In the genomic region with DNA sequence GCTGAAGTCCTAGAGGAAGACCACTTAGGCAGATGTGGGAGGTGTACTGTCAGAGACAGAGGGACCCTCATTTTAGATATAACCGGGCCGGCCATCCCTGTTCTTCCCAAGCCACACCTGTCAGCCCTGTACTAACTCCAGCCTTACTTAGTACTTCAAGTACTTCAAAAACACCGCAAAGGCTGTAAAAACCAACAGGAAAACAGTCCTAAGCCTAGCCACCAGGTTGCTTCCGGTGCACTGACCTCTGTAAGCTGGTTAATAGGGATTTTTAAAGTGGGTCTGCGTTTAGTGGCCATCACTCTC, we compare ENCODE assay signal across 7 mouse cellular contexts. TPM values are rescaled to one million over a fixed set of nuclear protein-coding genes. Genes with fewer than 3 reads are reported as not detected.
DNase-seq lines count a peak whose midpoint lies in the region; ATAC-seq and TF ChIP-seq lines count a peak whose summit lies in the region.

No protein-coding gene starts in this region.

- peak overlapping the region; percentile 58 for H3K4me2 ChIP-seq in limb, embryonic 11.5 days (ENCODE audit: low read depth, severe bottlenecking)
- H3K4me2 ChIP-seq in neural tube, embryonic 14.5 days (ENCODE audit: low read depth, low read length), result peak overlapping the region; percentile 60

- H3K9me3 ChIP-seq in erythroblast, embryonic 14.5 days (ENCODE audit: control insufficient read depth, low read length), result no peaks in the 10 kb centered on the region
- H3K9me3 ChIP-seq in limb, embryonic 11.5 days (ENCODE audit: control insufficient read depth, low read length), result no peaks in the 10 kb centered on the region
- H3K9me3 ChIP-seq in neural tube, embryonic 14.5 days (ENCODE audit: control insufficient read depth, low read length), result no peaks in the 10 kb centered on the region

- peaks cover 12% of the 10 kb centered on the region for H3K36me3 ChIP-seq in spleen, adult 2 months (ENCODE audit: control insufficient read depth, insufficient read depth, low read length)
- H3K36me3 ChIP-seq in erythroblast, embryonic 14.5 days (ENCODE audit: control insufficient read depth), result peaks cover 43% of the 10 kb centered on the region
- no peaks in the 10 kb centered on the region for H3K36me3 ChIP-seq in limb, embryonic 11.5 days (ENCODE audit: control insufficient read depth, insufficient read depth, low read length)
- H3K36me3 ChIP-seq in neural tube, embryonic 14.5 days (ENCODE audit: control insufficient read depth, insufficient read depth, low read length), result 0 out of 2 replicates have a peak, but pooled peaks cover 3% of the 10 kb centered on the region

- peak overlapping the region; percentile 92 for H3K4me3 ChIP-seq in spleen, adult 2 months (ENCODE audit: extremely low read depth, insufficient read depth, insufficient read length)
- H3K4me3 ChIP-seq in erythroblast, embryonic 14.5 days (replicated peaks), result peak overlapping the region; percentile 97
- H3K4me3 ChIP-seq in limb, embryonic 11.5 days (ENCODE audit: low read depth, low read length), result peak overlapping the region; percentile 72
- H3K4me3 ChIP-seq in neural tube, embryonic 14.5 days (ENCODE audit: low read depth, low read length), result peak overlapping the region; percentile 79

- H3K9ac ChIP-seq in limb, embryonic 11.5 days (ENCODE audit: low read length), result peak overlapping the region; percentile 90
- H3K9ac ChIP-seq in neural tube, embryonic 14.5 days (replicated peaks; ENCODE audit: low read depth, low read length), result peak overlapping the region; percentile 90

- TF ChIP-seq POLR2A in spleen, adult 2 months (IDR thresholded peaks at IDR 0.05; ENCODE audit: low read depth, low read length), result no peak

- no peak for TF ChIP-seq CTCF in spleen, adult 2 months (IDR thresholded peaks at IDR 0.05; ENCODE audit: extremely low read depth, insufficient read depth, insufficient read length, insufficient replicate concordance)

- H3K27ac ChIP-seq in spleen, adult 2 months (ENCODE audit: insufficient read depth, low read length), result peak overlapping the region; percentile 100
- H3K27ac ChIP-seq in limb, embryonic 11.5 days (replicated peaks; ENCODE audit: low read depth, low read length), result no peak overlapping the region
- H3K27ac ChIP-seq in neural tube, embryonic 14.5 days (ENCODE audit: low read depth, low read length), result no peak overlapping the region

- ATAC-seq in limb, embryonic 11.5 days (ENCODE audit: insufficient number of reproducible peaks, low FRiP score, low TSS enrichment, low read depth), result no peak
- peak; percentile 15; the same call in 1 of the 2 replicates for ATAC-seq in neural tube, embryonic 14.5 days (ENCODE audit: low read depth)

- no peaks in the 10 kb centered on the region for H3K27me3 ChIP-seq in spleen, adult 2 months (ENCODE audit: control insufficient read depth, insufficient read depth, low read length)
- H3K27me3 ChIP-seq in erythroblast, embryonic 14.5 days (ENCODE audit: control insufficient read depth), result no peaks in the 10 kb centered on the region
- H3K27me3 ChIP-seq in limb, embryonic 11.5 days (ENCODE audit: control insufficient read depth, insufficient read depth, low read length), result no peaks in the 10 kb centered on the region
- no peaks in the 10 kb centered on the region for H3K27me3 ChIP-seq in neural tube, embryonic 14.5 days (ENCODE audit: control insufficient read depth, insufficient read depth, low read length)

- no peak for DNase-seq in spleen, adult 2 months (ENCODE audit: low read depth in 1 of 2, low spot score in 2 of 2)
- no peak for DNase-seq in spleen, adult 18-20 months
- peak; percentile 32 for DNase-seq in limb, embryonic 11.5 days (ENCODE audit: low spot score)
- no peak for DNase-seq in frontal cortex, postnatal 14 days (ENCODE audit: low spot score in 2 of 2)
- DNase-seq in ovary, postnatal 10 days (ENCODE audit: low spot score), result no peak

- no peaks in the 10 kb centered on the region; the same call in 1 of the 2 replicates for H3K4me1 ChIP-seq in spleen, adult 2 months (ENCODE audit: control insufficient read depth, insufficient read depth, insufficient read length)
- H3K4me1 ChIP-seq in erythroblast, embryonic 14.5 days (ENCODE audit: control insufficient read depth), result peaks cover 53% of the 10 kb centered on the region
- H3K4me1 ChIP-seq in limb, embryonic 11.5 days (ENCODE audit: control insufficient read depth, insufficient read depth, low read length), result 0 out of 2 replicates have a peak, but pooled peaks cover 2% of the 10 kb centered on the region
- H3K4me1 ChIP-seq in neural tube, embryonic 14.5 days (ENCODE audit: control insufficient read depth, insufficient read depth, low read length), result peaks cover 5% of the 10 kb centered on the region; the same call in 1 of the 2 replicates

- WGBS in spleen, adult 2 months, result 19% methylated on average over 5 of the region's 5 CpGs
- WGBS in limb, embryonic 11.5 days, result 36% methylated on average over 5 of the region's 5 CpGs
- WGBS in neural tube, embryonic 14.5 days, result 57% methylated on average over 5 of the region's 5 CpGs

RNA-seq across cellular contexts. Expression of gene Sri, which starts 11.1 kb away (rescaled TPM):
- polyA plus RNA-seq in spleen, adult 2 months (2012; rRNA removed), result 118 and 126 TPM in 2 replicates
- polyA plus RNA-seq in erythroblast, embryonic 14.5 days (2012), result 31.3 and 38.7 TPM in 2 replicates
- polyA plus RNA-seq in limb, embryonic 11.5 days (2014; fragmentation: Nextera tagmentation; extraction: Ambion mirVana), result 196 and 212 TPM in 2 replicates
- polyA plus RNA-seq in neural tube, embryonic 14.5 days (2014; fragmentation: Nextera tagmentation; extraction: Ambion mirVana), result 171 and 179 TPM in 2 replicates
